Mouse (Mus musculus) liver, adult (tissue): ENCODE data around the gene Luc7l2.
A peak's percentile ranks its signal among the peaks of the same experiment; 100 is the strongest.

Experiments used
- GATA4 ChIP-seq: IDR thresholded peaks from 2 replicates; pipeline ENCODE4 v1.6.1; 2014; ENCODE audit warnings: mild to moderate bottlenecking, low read length; ENCODE audit not compliant: insufficient replicate concordance

The Luc7l2 gene

GRCm38 (mm10) chr6:38551062-38551988 lies at the start of gene Luc7l2:
Gene Luc7l2, plus strand, starts transcription at chr6:38551334.
- TF ChIP-seq GATA4 = no peak

- TF ChIP-seq GATA4 = no peak
These were observed 39.0 kb upstream of the Luc7l2 start for GRCm38 (mm10) chr6:38512096-38512495.

- TF ChIP-seq GATA4 = no peak
These were observed 38.3 kb upstream of the Luc7l2 start for GRCm38 (mm10) chr6:38512830-38513229.

- TF ChIP-seq GATA4 = no peak
These were observed 35.9 kb upstream of the Luc7l2 start for GRCm38 (mm10) chr6:38515201-38515600.

- TF ChIP-seq GATA4 = no peak
These were observed 27.3 kb upstream of the Luc7l2 start for GRCm38 (mm10) chr6:38523851-38524250.

- no peak for TF ChIP-seq GATA4
These were observed 19.8 kb upstream of the Luc7l2 start for GRCm38 (mm10) chr6:38531211-38531820.

- TF ChIP-seq GATA4 = no peak
These were observed 18.4 kb upstream of the Luc7l2 start for GRCm38 (mm10) chr6:38532500-38533420.

GRCm38 (mm10) chr6:38533428-38534405 lies 17.4 kb upstream of the Luc7l2 start, which contains the start of gene Fmc1:
Gene Fmc1, plus strand, starts transcription at chr6:38533502.
- TF ChIP-seq GATA4 = peak; percentile 23; the same call in 1 of the 2 replicates

- TF ChIP-seq GATA4 = no peak; the same call in 1 of the 2 replicates
These were observed 16.3 kb upstream of the Luc7l2 start for GRCm38 (mm10) chr6:38534640-38535365.

- no peak for TF ChIP-seq GATA4
These were observed 15.8 kb upstream of the Luc7l2 start for GRCm38 (mm10) chr6:38535366-38535690.

- no peak for TF ChIP-seq GATA4
These were observed 15.3 kb upstream of the Luc7l2 start for GRCm38 (mm10) chr6:38535788-38536187.

GRCm38 (mm10) chr6:38547707-38548106 lies 3.4 kb upstream of the Luc7l2 start:
- no peak for TF ChIP-seq GATA4

- peak; percentile 59; the same call in 1 of the 2 replicates for TF ChIP-seq GATA4
These were observed 678 bp upstream of the Luc7l2 start for GRCm38 (mm10) chr6:38550250-38551061.
